Mouse (Mus musculus) cerebellum, postnatal 10 days (tissue): Measurements from ENCODE around the gene Larp4b.

Experiments used
- DNase-seq, 2 experiments: peaks; one replicate each; pipeline ENCODE4 v3.0.0; 2021; ENCODE audit warnings: mixed read lengths in 2 of 2

The Larp4b gene

GRCm38 (mm10) chr13:9125193-9125592 is 31.5 kb downstream of the Larp4b start:
- no peak for DNase-seq

- no peak for DNase-seq
Observed at GRCm38 (mm10) chr13:9127715-9128114, 34.0 kb downstream of the Larp4b start.

- DNase-seq, result no peak
Observed at GRCm38 (mm10) chr13:9128707-9129314, 35.1 kb downstream of the Larp4b start.

GRCm38 (mm10) chr13:9134421-9134820 is 40.7 kb downstream of the Larp4b start:
- DNase-seq, result no peak

GRCm38 (mm10) chr13:9136088-9136487 is 42.4 kb downstream of the Larp4b start:
- no peak for DNase-seq

- DNase-seq, result peak; percentile 15 to 23
Observed at GRCm38 (mm10) chr13:9136733-9137132, 43.1 kb downstream of the Larp4b start.

GRCm38 (mm10) chr13:9139466-9139991 is 45.8 kb downstream of the Larp4b start:
- DNase-seq, result no peak

GRCm38 (mm10) chr13:9140204-9140603 is 46.5 kb downstream of the Larp4b start:
- DNase-seq, result no peak

GRCm38 (mm10) chr13:9142371-9142770 is 48.7 kb downstream of the Larp4b start:
- no peak for DNase-seq

- DNase-seq, result peak in 1 of 2 experiments; percentile 4
Observed at GRCm38 (mm10) chr13:9148830-9149229, 55.1 kb downstream of the Larp4b start.

GRCm38 (mm10) chr13:9149473-9150217 is 56.0 kb downstream of the Larp4b start:
- DNase-seq, result no peak

- DNase-seq, result no peak
Observed at GRCm38 (mm10) chr13:9151100-9151499, 57.4 kb downstream of the Larp4b start.

GRCm38 (mm10) chr13:9151619-9152018 is 57.9 kb downstream of the Larp4b start:
- no peak for DNase-seq

GRCm38 (mm10) chr13:9152267-9152666 is 58.6 kb downstream of the Larp4b start:
- DNase-seq, result no peak

GRCm38 (mm10) chr13:9153803-9154202 is 60.1 kb downstream of the Larp4b start:
- DNase-seq, result no peak

GRCm38 (mm10) chr13:9159282-9159681 is 65.6 kb downstream of the Larp4b start:
- DNase-seq, result no peak

GRCm38 (mm10) chr13:9162888-9163287 is 69.2 kb downstream of the Larp4b start:
- DNase-seq, result no peak

- no peak for DNase-seq
Observed at GRCm38 (mm10) chr13:9167842-9168241, 74.2 kb downstream of the Larp4b start.

- DNase-seq, result no peak
Observed at GRCm38 (mm10) chr13:9169616-9170015, 75.9 kb downstream of the Larp4b start.

GRCm38 (mm10) chr13:9170726-9171125 is 77.0 kb downstream of the Larp4b start:
- no peak for DNase-seq

GRCm38 (mm10) chr13:9173414-9173813 is 79.7 kb downstream of the Larp4b start:
- DNase-seq, result no peak

- no peak for DNase-seq
Observed at GRCm38 (mm10) chr13:9175171-9175570, 81.5 kb downstream of the Larp4b start.

GRCm38 (mm10) chr13:9178270-9178669 is 84.6 kb downstream of the Larp4b start:
- DNase-seq, result no peak

GRCm38 (mm10) chr13:9178718-9179117 is 85.0 kb downstream of the Larp4b start:
- DNase-seq, result no peak
